Mouse (Mus musculus): ENCODE results near the gene Dohh. TPM values are rescaled to one million over a fixed set of nuclear protein-coding genes. Genes with fewer than 3 reads are reported as not detected.

Gene Dohh
- polyA plus RNA-seq, 1 experiment, result 64.0 TPM

GRCm38 (mm10) chr10:81401205-81401520 lies 16.9 kb downstream of the Dohh start:
- peak; percentile 58 for DNase-seq (ENCODE audit: low read depth)
- no peak for TF ChIP-seq CTCF (IDR thresholded peaks at IDR 0.05; ENCODE audit: borderline replicate concordance, extremely low read depth, insufficient read depth, insufficient read length)
- TF ChIP-seq POLR2A (IDR thresholded peaks at IDR 0.05; ENCODE audit: borderline replicate concordance, extremely low read depth, insufficient read depth, insufficient read length, poor library complexity, severe bottlenecking), result no peak

DNA sequence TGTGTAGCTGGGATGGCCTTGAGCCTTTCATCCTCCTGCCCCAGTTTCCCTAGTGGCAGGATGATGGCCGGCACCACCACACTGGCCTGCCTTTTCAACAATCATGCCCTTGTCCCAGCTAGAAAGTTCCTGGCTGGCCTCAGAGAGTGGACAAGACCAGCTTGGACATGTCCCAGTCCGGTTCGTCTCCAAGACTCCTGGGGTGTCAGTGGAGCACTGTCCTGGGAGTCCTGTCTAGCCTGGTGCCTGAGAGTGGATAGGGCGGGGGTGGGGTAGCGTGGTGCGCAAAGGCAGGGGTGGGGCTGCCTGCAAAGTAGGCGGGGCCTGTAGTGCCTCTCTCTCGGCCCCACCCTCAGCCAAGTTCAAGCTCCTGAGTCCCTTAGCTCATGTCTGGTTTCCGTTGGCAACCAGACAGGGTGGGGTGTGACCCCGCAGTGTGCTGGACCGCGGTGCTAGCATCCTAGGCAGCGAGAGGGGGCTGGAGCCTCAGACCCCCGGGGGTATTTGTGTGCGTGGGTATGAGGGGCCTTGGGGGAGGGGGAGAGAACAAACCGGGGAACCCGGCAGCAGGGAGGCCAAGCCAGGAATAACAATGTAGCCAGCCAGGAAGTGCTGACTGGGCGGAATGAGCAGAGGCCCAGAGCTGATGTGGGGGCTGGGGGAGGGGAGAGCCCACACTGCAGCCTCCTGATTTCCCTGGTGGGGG lies 17.4 kb downstream of the Dohh start:
- 0 out of 2 replicates have a peak, but pooled peaks have one; percentile 11 for TF ChIP-seq CTCF (IDR thresholded peaks at IDR 0.05; ENCODE audit: borderline replicate concordance, extremely low read depth, insufficient read depth, insufficient read length)
- TF ChIP-seq POLR2A (IDR thresholded peaks at IDR 0.05; ENCODE audit: borderline replicate concordance, extremely low read depth, insufficient read depth, insufficient read length, poor library complexity, severe bottlenecking), result no peak
- peak; percentile 92 for DNase-seq (ENCODE audit: low read depth)

- TF ChIP-seq POLR2A (IDR thresholded peaks at IDR 0.05; ENCODE audit: borderline replicate concordance, extremely low read depth, insufficient read depth, insufficient read length, poor library complexity, severe bottlenecking), result no peak
- DNase-seq (ENCODE audit: low read depth), result no peak
These were observed 18.1 kb downstream of the Dohh start for GRCm38 (mm10) chr10:81402227-81402765.

- TF ChIP-seq POLR2A (IDR thresholded peaks at IDR 0.05; ENCODE audit: borderline replicate concordance, extremely low read depth, insufficient read depth, insufficient read length, poor library complexity, severe bottlenecking) (no peak), CTCF (IDR thresholded peaks at IDR 0.05; ENCODE audit: borderline replicate concordance, extremely low read depth, insufficient read depth, insufficient read length) (no peak)
- no peak for DNase-seq (ENCODE audit: low read depth)
These were observed 19.3 kb downstream of the Dohh start for GRCm38 (mm10) chr10:81403511-81403910.

GRCm38 (mm10) chr10:81404082-81404481 lies 19.9 kb downstream of the Dohh start:
- no peak for DNase-seq (ENCODE audit: low read depth)
- TF ChIP-seq POLR2A (IDR thresholded peaks at IDR 0.05; ENCODE audit: borderline replicate concordance, extremely low read depth, insufficient read depth, insufficient read length, poor library complexity, severe bottlenecking) (no peak), CTCF (IDR thresholded peaks at IDR 0.05; ENCODE audit: borderline replicate concordance, extremely low read depth, insufficient read depth, insufficient read length) (no peak)

DNA sequence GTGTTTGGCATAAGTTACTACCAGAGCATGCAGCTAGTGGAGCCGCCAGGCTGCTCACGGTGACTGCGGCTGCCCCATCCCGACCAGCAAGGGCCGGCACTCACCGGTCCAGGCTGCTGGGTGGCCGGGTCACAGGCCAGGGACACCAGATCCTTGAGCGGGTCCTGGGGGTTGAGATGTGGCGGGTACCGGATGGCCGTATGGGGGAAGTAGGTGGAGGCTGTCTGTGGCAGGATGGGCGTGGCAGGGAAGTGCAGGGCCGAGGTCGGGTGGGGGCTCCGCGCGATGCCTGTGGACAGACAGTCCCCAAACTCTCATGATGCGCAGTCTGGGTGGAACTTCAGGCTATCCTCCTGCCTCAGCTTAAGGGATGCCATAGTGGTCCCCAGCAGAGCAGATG lies 20.5 kb downstream of the Dohh start:
- no peak for DNase-seq (ENCODE audit: low read depth)
- TF ChIP-seq CTCF (IDR thresholded peaks at IDR 0.05; ENCODE audit: borderline replicate concordance, extremely low read depth, insufficient read depth, insufficient read length) (no peak), POLR2A (IDR thresholded peaks at IDR 0.05; ENCODE audit: borderline replicate concordance, extremely low read depth, insufficient read depth, insufficient read length, poor library complexity, severe bottlenecking) (no peak)

- no peak for DNase-seq (ENCODE audit: low read depth)
- TF ChIP-seq POLR2A (IDR thresholded peaks at IDR 0.05; ENCODE audit: borderline replicate concordance, extremely low read depth, insufficient read depth, insufficient read length, poor library complexity, severe bottlenecking) (no peak), CTCF (IDR thresholded peaks at IDR 0.05; ENCODE audit: borderline replicate concordance, extremely low read depth, insufficient read depth, insufficient read length) (peak; percentile 66)
These were observed 21.5 kb downstream of the Dohh start for GRCm38 (mm10) chr10:81405588-81406201.

DNA sequence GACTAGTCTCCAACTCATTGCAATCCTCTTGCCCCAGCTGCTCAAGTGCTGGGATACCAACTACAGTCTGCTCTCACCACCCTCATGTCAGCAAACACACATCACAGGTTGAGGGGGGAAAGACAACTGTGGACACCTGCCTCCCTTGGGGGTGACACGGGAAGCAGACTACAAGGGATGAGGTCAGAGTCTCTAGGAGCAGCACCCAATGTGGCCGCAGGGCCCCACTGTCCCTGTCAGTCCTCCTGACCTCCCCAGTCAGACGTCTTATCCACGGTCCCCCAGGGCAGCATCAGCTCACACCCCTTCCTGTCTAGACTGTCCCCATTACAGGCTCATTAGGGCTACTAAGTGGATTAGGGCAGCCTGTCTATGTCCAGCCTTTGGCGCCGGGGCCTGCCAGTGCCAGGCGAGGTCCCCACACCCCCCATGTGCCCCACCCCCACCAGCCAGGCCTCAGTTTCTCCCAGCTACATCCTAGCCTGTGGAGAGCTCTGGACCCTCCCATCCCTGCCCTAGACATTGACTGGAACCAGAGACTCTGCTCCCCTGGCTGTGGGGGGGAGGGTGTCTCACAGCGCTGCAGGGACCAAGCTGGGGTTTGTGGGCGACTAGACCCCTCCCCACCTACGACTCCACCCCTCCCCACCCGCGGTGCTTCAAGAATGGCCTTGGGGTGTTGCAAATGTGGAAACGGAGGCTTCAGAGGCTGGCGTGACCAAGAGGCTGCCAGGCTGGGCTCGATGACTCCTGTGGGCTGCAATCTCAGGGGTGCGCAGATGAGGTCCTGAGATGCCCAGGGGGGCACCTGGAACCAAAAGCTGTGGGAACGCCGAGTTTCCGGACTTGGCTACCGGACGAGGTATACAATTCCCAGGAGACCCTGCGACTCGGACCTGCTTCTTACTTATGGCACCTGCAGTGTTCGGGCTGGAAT lies 22.5 kb downstream of the Dohh start:
- TF ChIP-seq POLR2A (IDR thresholded peaks at IDR 0.05; ENCODE audit: borderline replicate concordance, extremely low read depth, insufficient read depth, insufficient read length, poor library complexity, severe bottlenecking), result no peak
- no peak for TF ChIP-seq CTCF (IDR thresholded peaks at IDR 0.05; ENCODE audit: borderline replicate concordance, extremely low read depth, insufficient read depth, insufficient read length)
- no peak for DNase-seq (ENCODE audit: low read depth)

DNA sequence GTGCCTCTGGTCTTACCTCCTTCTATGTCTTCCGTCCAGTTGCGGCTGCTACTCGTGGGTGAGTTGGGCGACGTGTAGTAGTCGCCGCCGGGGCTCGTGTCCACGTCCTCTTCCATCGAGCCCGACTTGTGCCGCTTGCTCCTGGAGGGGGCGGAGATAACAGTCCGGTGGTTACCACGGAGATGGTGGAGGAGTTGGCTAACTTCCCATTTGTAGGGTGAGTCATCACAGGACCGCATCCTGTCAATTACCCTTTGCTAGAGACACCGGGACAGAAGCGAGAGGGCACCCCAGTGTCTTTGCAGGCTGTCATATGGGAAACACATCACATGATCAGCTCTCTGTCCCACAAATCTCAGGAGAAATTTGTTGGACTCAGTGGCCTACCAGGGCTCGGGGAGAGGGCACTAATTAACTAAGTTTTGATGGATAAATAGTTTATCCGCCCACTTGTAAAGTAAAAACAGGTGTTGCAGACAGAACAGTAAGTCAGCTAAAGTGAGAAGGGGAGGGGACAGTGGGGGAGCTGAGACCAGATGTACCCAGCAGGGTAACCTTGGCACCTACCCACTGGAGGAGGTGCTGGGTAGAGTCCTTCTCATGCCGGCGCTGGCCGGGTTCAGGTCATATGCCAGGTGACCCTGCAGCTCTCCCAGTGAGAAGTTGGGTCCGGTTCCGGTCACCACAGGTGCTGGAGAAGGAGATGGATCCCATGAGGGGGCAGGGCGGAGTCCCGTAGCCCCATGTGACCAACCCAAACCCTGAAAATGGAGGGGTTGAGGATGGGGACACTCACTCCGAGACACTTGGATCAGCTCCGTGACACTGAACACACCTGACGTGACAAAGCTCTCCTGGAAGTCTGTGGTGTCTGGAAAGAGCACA lies 23.6 kb downstream of the Dohh start:
- DNase-seq (ENCODE audit: low read depth), result peak; percentile 85
- TF ChIP-seq POLR2A (IDR thresholded peaks at IDR 0.05; ENCODE audit: borderline replicate concordance, extremely low read depth, insufficient read depth, insufficient read length, poor library complexity, severe bottlenecking) (no peak), CTCF (IDR thresholded peaks at IDR 0.05; ENCODE audit: borderline replicate concordance, extremely low read depth, insufficient read depth, insufficient read length) (no peak)

DNA sequence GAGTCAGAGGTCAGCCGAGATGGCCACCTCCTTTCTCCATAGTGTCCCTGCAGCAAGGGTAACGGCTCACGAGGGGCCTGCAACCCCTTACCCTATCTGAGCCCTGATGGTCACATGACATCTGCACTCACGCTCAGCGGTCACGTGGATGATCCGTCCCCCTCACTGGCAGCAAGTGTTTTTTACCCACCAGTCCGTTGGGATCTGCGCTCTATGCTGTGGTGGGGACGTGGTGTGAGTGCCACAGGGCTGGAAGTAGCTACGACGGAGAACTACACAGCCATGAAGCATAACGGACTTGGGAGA lies 24.1 kb downstream of the Dohh start:
- no peak for DNase-seq (ENCODE audit: low read depth)
- TF ChIP-seq POLR2A (IDR thresholded peaks at IDR 0.05; ENCODE audit: borderline replicate concordance, extremely low read depth, insufficient read depth, insufficient read length, poor library complexity, severe bottlenecking) (no peak), CTCF (IDR thresholded peaks at IDR 0.05; ENCODE audit: borderline replicate concordance, extremely low read depth, insufficient read depth, insufficient read length) (no peak)
